Mouse (Mus musculus): ENCODE measurements around the gene Trip13. TPM values are rescaled to one million over a fixed set of nuclear protein-coding genes. Genes with fewer than 3 reads are reported as not detected.

Trip13 gene
- total and polyA plus RNA-seq, 3 experiments, result 42.3 to 94.5 (median 93.2) TPM

GRCm38 (mm10) chr13:73953551-73954130, 16.1 kb upstream of the Trip13 start:
- in situ Hi-C loops (cut with MboI; ENCODE audit: low pct_ligation_motif_present, low pct_unique_long_range_greater_than_20kb, low sequenced_read_pairs) (loop anchor here (10.0 kb wide), 1 partner anchor 351 kb away; no protein-coding TSS in a partner anchor), dilution Hi-C loops (cut with MboI; ENCODE audit: extremely low pct_ligation_motif_present, extremely low pct_unique_long_range_greater_than_20kb, low sequenced_read_pairs) (no loop called here)
- Histone ChIP-seq H3K4me3 (replicated peaks in 1 of 3; ENCODE audit: low read depth in 2 of 3, low read length in 2 of 3, poor library complexity in 1 of 3) (no peak overlapping the region), H3K9ac (ENCODE audit: insufficient read depth, low read depth) (no peak overlapping the region), H3K27me3 (replicated peaks) (no peaks in the 10 kb centered on the region), H3K27ac (ENCODE audit: insufficient read depth, low read depth) (no peak overlapping the region), H3K9me3 (replicated peaks; ENCODE audit: low read length) (no peaks in the 10 kb centered on the region), H3K4me1 (ENCODE audit: control insufficient read depth in 1 of 2, insufficient read depth in 2 of 2) (no peaks in the 10 kb centered on the region), H3K79me2 (replicated peaks; ENCODE audit: control insufficient read depth, extremely low read depth, insufficient read depth, poor library complexity, severe bottlenecking) (no peaks in the 10 kb centered on the region), H3K4me2 (ENCODE audit: insufficient read depth, low read depth, poor library complexity, severe bottlenecking) (no peak overlapping the region), H3K36me3 (replicated peaks in 1 of 2; ENCODE audit: control insufficient read depth in 1 of 2, insufficient read depth in 1 of 2, low read length in 1 of 2) (peaks cover 67 to 92% of the 10 kb centered on the region in 2 experiments)
- TF ChIP-seq MAZ (IDR thresholded peaks at IDR 0.05; ENCODE audit: low read depth, low read length) (no peak), UBTF (IDR thresholded peaks at IDR 0.05; ENCODE audit: low read depth, low read length) (no peak), RAD21 (IDR thresholded peaks at IDR 0.05; ENCODE audit: low read depth, low read length) (no peak), CTCF (conservative IDR thresholded peaks at IDR 0.05 in 1 of 2, IDR thresholded peaks at IDR 0.05 in 1 of 2; ENCODE audit: low read depth in 2 of 2, low read length in 2 of 2) (no peak), POLR2AphosphoS2 (IDR thresholded peaks at IDR 0.05; ENCODE audit: low read depth, low read length) (no peak), SIN3A (IDR thresholded peaks at IDR 0.05; ENCODE audit: low read length) (no peak), CHD2 (IDR thresholded peaks at IDR 0.05; ENCODE audit: low read length) (no peak), USF1 (IDR thresholded peaks at IDR 0.05; ENCODE audit: low read depth, low read length) (no peak), POLR2A (IDR thresholded peaks at IDR 0.05; ENCODE audit: low read depth, low read length) (no peak), ZNF384 (IDR thresholded peaks at IDR 0.05; ENCODE audit: low read depth, low read length) (no peak), E2F4 (IDR thresholded peaks at IDR 0.05; ENCODE audit: insufficient replicate concordance, low read depth, low read length) (no peak), NRF1 (IDR thresholded peaks at IDR 0.05; ENCODE audit: low read depth, low read length) (no peak), EP300 (IDR thresholded peaks at IDR 0.05; ENCODE audit: low read length) (no peak)
- no peak for DNase-seq (ENCODE audit: extremely low read depth)

- H3K4me1 ChIP-seq (ENCODE audit: control insufficient read depth in 1 of 2, insufficient read depth in 2 of 2), result peaks cover 0 to 6% of the 10 kb centered on the region in 2 experiments; a peak in 1 of 4 replicates
- dilution Hi-C loops (cut with MboI; ENCODE audit: extremely low pct_ligation_motif_present, extremely low pct_unique_long_range_greater_than_20kb, low sequenced_read_pairs) (no loop called here), in situ Hi-C loops (cut with MboI; ENCODE audit: low pct_ligation_motif_present, low pct_unique_long_range_greater_than_20kb, low sequenced_read_pairs) (no loop called here)
- H3K9me3 ChIP-seq (replicated peaks; ENCODE audit: low read length), result no peaks in the 10 kb centered on the region
- H3K4me2 ChIP-seq (ENCODE audit: insufficient read depth, low read depth, poor library complexity, severe bottlenecking), result no peak overlapping the region
- TF ChIP-seq MAFK (IDR thresholded peaks at IDR 0.05; ENCODE audit: insufficient replicate concordance, low read length) (no peak), PAX5 (IDR thresholded peaks at IDR 0.05; ENCODE audit: low read length) (no peak), MEF2A (IDR thresholded peaks at IDR 0.05; ENCODE audit: borderline replicate concordance, low read depth, low read length) (no peak), NRF1 (IDR thresholded peaks at IDR 0.05; ENCODE audit: low read depth, low read length) (no peak), UBTF (IDR thresholded peaks at IDR 0.05; ENCODE audit: low read depth, low read length) (no peak)
- H3K36me3 ChIP-seq (replicated peaks in 1 of 2; ENCODE audit: control insufficient read depth in 1 of 2, insufficient read depth in 1 of 2, low read length in 1 of 2), result peaks cover 73 to 94% of the 10 kb centered on the region in 2 experiments
- no peak for DNase-seq (ENCODE audit: extremely low read depth)
- H3K79me2 ChIP-seq (replicated peaks; ENCODE audit: control insufficient read depth, extremely low read depth, insufficient read depth, poor library complexity, severe bottlenecking), result no peaks in the 10 kb centered on the region
- H3K9ac ChIP-seq (ENCODE audit: insufficient read depth, low read depth), result no peak overlapping the region
- H3K27me3 ChIP-seq (replicated peaks), result no peaks in the 10 kb centered on the region
- H3K4me3 ChIP-seq (replicated peaks in 1 of 3; ENCODE audit: low read depth in 2 of 3, low read length in 2 of 3, poor library complexity in 1 of 3), result no peak overlapping the region
- no peak overlapping the region for H3K27ac ChIP-seq (ENCODE audit: insufficient read depth, low read depth)
Measured at GRCm38 (mm10) chr13:73944606-73945005, 7.0 kb upstream of the Trip13 start.
